8 mouse cellular contexts compared by ENCODE assay signal in genomic region chr2:166403319-166403718, GRCm38 (mm10).
A peak's percentile ranks its signal among the peaks of the same experiment; 100 is the strongest.
DNase-seq lines count a peak whose midpoint lies in the region; ATAC-seq lines count a peak whose summit lies in the region.

No protein-coding gene starts in this region.

- no peak for ATAC-seq in forebrain, embryonic 11.5 days (replicated peaks; ENCODE audit: low FRiP score)

- H3K9me3 ChIP-seq in forebrain, embryonic 10.5 days: no peaks in the 10 kb centered on the region
- H3K9me3 ChIP-seq in forebrain, embryonic 11.5 days (ENCODE audit: control insufficient read depth, low read length): no peaks in the 10 kb centered on the region

- no peak overlapping the region for H3K4me2 ChIP-seq in forebrain, embryonic 11.5 days (ENCODE audit: low read depth, low read length, severe bottlenecking)

- H3K36me3 ChIP-seq in forebrain, embryonic 10.5 days (replicated peaks): no peaks in the 10 kb centered on the region
- H3K36me3 ChIP-seq in forebrain, embryonic 11.5 days (ENCODE audit: control insufficient read depth, insufficient read depth, low read length): no peaks in the 10 kb centered on the region

- H3K27me3 ChIP-seq in forebrain, embryonic 10.5 days (ENCODE audit: poor library complexity, severe bottlenecking): peaks cover 24% of the 10 kb centered on the region
- H3K27me3 ChIP-seq in forebrain, embryonic 11.5 days (ENCODE audit: control insufficient read depth, insufficient read depth, low read length): no peaks in the 10 kb centered on the region

- no peak overlapping the region for H3K4me3 ChIP-seq in forebrain, embryonic 10.5 days
- no peak overlapping the region for H3K4me3 ChIP-seq in forebrain, embryonic 11.5 days (ENCODE audit: low read depth, low read length)

- H3K9ac ChIP-seq in forebrain, embryonic 11.5 days (ENCODE audit: low read length): no peak overlapping the region

- DNase-seq in forebrain, embryonic 10.5 days (ENCODE audit: extremely low spot score, low spot score): no peak
- no peak for DNase-seq in forebrain, embryonic 11.5 days (ENCODE audit: low spot score)
- DNase-seq in ZHBTc4 (ENCODE audit: low read depth, low spot score) (peak; percentile 85), MN1 (ENCODE audit: low spot score) (no peak)
- peak; percentile 77 to 84 for DNase-seq in heart, adult 18-20 months
- DNase-seq in layer of hippocampus, adult 9-10 months (ENCODE audit: low spot score): peak; percentile 32
- peak; percentile 58 to 71 for DNase-seq in right cerebral cortex, postnatal 36 days (ENCODE audit: low spot score in 2 of 2)
- DNase-seq in lung, postnatal 4 days: no peak

- H3K27ac ChIP-seq in forebrain, embryonic 10.5 days: 0 out of 2 replicates have a peak overlapping the region, but pooled peaks have one; percentile 6
- H3K27ac ChIP-seq in forebrain, embryonic 11.5 days (ENCODE audit: low read depth, low read length): no peak overlapping the region

- H3K4me1 ChIP-seq in forebrain, embryonic 10.5 days: peaks cover 61% of the 10 kb centered on the region
- H3K4me1 ChIP-seq in forebrain, embryonic 11.5 days (replicated peaks; ENCODE audit: control insufficient read depth, insufficient read depth, low read length): no peaks in the 10 kb centered on the region; the same call in none of the 2 replicates

- whole genome bisulfite sequencing in forebrain, embryonic 10.5 days: 88% methylated on average over 10 of the region's 10 CpGs
- WGBS in forebrain, embryonic 11.5 days: 83% methylated on average over 10 of the region's 10 CpGs

Comparison
In these comparisons a context has a peak if more than half of its experiments do, and no peak if none do; other contexts are left out.
1. DNase-seq: peak in ZHBTc4 (single experiment), heart, adult 18-20 months (2 of 2), layer of hippocampus, adult 9-10 months (single experiment) and right cerebral cortex, postnatal 36 days (2 of 2); none in forebrain, embryonic 10.5 days (single experiment), forebrain, embryonic 11.5 days (single experiment), MN1 (single experiment) and lung, postnatal 4 days (0 of 2).